Mouse (Mus musculus): ENCODE measurements around the gene Plin3.

GRCm38 (mm10) chr17:56305156-56305555 is 12.5 kb upstream of the Plin3 start:
- no peak for TF ChIP-seq CTCF (conservative IDR thresholded peaks at IDR 0.05; ENCODE audit: insufficient read depth, insufficient read length, low read depth, low read length)
- no peak for TF ChIP-seq POLR2A (IDR thresholded peaks at IDR 0.05; ENCODE audit: low read depth, low read length)

All from kidney, adult 2 months (tissue).